Comparison of ENCODE assay signal across 20 mouse cellular contexts in genomic region chr12:83070848-83071247, GRCm38 (mm10).
DNase-seq lines count a peak whose midpoint lies in the region; ATAC-seq and TF ChIP-seq lines count a peak whose summit lies in the region.
"Had no signal": no experiment of that assay in that cellular context is flagged by ENCODE, and none has a peak within 500 bp of the region (broad histone marks: within the 10 kb centered on the region; RNA-seq: fewer than 3 reads in every experiment).

No protein-coding gene starts in this region.

- WGBS in heart, embryonic 11.5 days (ENCODE audit: insufficient replicate concordance): 53% methylated on average over 5 of the region's 5 CpGs
- WGBS in kidney, postnatal 0 days: 20% methylated on average over 5 of the region's 5 CpGs
- WGBS in lung, embryonic 14.5 days: 31% methylated on average over 5 of the region's 5 CpGs
- WGBS in intestine, postnatal 0 days: 31% methylated on average over 5 of the region's 5 CpGs

- H3K27me3 ChIP-seq in heart, embryonic 11.5 days (ENCODE audit: control insufficient read depth, insufficient read depth, low read length): no peaks in the 10 kb centered on the region
- no peaks in the 10 kb centered on the region for H3K27me3 ChIP-seq in kidney, postnatal 0 days (ENCODE audit: insufficient read depth, low read length)
- no peaks in the 10 kb centered on the region for H3K27me3 ChIP-seq in lung, embryonic 14.5 days (ENCODE audit: insufficient read depth, low read length)
- H3K27me3 ChIP-seq in intestine, postnatal 0 days (replicated peaks; ENCODE audit: control insufficient read depth, insufficient read depth, low read length): no peaks in the 10 kb centered on the region
- H3K27me3 ChIP-seq: CH12.LX; embryonic facial prominence, embryonic 13.5 days; forebrain, embryonic 12.5 days; hindbrain, embryonic 15.5 days; Patski had no signal

- no peaks in the 10 kb centered on the region for H3K36me3 ChIP-seq in heart, embryonic 11.5 days (ENCODE audit: control insufficient read depth, insufficient read depth, low read length)
- H3K36me3 ChIP-seq in kidney, postnatal 0 days (ENCODE audit: insufficient read depth, low read length): no peaks in the 10 kb centered on the region
- H3K36me3 ChIP-seq in lung, embryonic 14.5 days (ENCODE audit: insufficient read depth): no peaks in the 10 kb centered on the region
- no peaks in the 10 kb centered on the region for H3K36me3 ChIP-seq in intestine, postnatal 0 days (ENCODE audit: control insufficient read depth, insufficient read depth)
- H3K36me3 ChIP-seq: embryonic facial prominence, embryonic 13.5 days; forebrain, embryonic 12.5 days; hindbrain, embryonic 15.5 days had no signal

- 0 out of 2 replicates have a peak overlapping the region, but pooled peaks have one; percentile 10 for H3K9ac ChIP-seq in heart, embryonic 11.5 days (ENCODE audit: low read depth, low read length)
- H3K9ac ChIP-seq in kidney, postnatal 0 days (ENCODE audit: low read depth, low read length): no peak overlapping the region
- H3K9ac ChIP-seq in lung, embryonic 14.5 days: no peak overlapping the region
- H3K9ac ChIP-seq in intestine, postnatal 0 days (ENCODE audit: low read depth, low read length): no peak overlapping the region
- H3K9ac ChIP-seq: embryonic facial prominence, embryonic 13.5 days; forebrain, embryonic 12.5 days; hindbrain, embryonic 15.5 days had no signal

- no peak for DNase-seq in heart, postnatal 4 days
- peak; percentile 82 for DNase-seq in kidney, postnatal 0 days (ENCODE audit: low spot score)
- DNase-seq in kidney, postnatal 14 days: no peak
- peak; percentile 30 for DNase-seq in lung, embryonic 14.5 days
- no peak for DNase-seq in lung, postnatal 36 days
- no peak for DNase-seq in cerebellum, postnatal 4 days (ENCODE audit: low spot score in 2 of 2)
- DNase-seq: adrenal gland, postnatal 14 days; cerebellum, adult 11-12 months; cerebellum, adult 9-10 months; cerebellum, postnatal 25 days; gastrocnemius, postnatal 14 days had no signal

- peaks cover 41% of the 10 kb centered on the region for H3K4me1 ChIP-seq in heart, embryonic 11.5 days (ENCODE audit: control insufficient read depth, insufficient read depth, low read length)
- no peaks in the 10 kb centered on the region; the same call in none of the 2 replicates for H3K4me1 ChIP-seq in kidney, postnatal 0 days (replicated peaks; ENCODE audit: insufficient read depth, low read length)
- peaks cover 19% of the 10 kb centered on the region for H3K4me1 ChIP-seq in lung, embryonic 14.5 days (ENCODE audit: insufficient read depth)
- no peaks in the 10 kb centered on the region for H3K4me1 ChIP-seq in intestine, postnatal 0 days (replicated peaks; ENCODE audit: control insufficient read depth, insufficient read depth, low read length)

- no peak overlapping the region for H3K27ac ChIP-seq in heart, embryonic 11.5 days (ENCODE audit: low read depth, low read length)
- no peak overlapping the region for H3K27ac ChIP-seq in kidney, postnatal 0 days
- no peak overlapping the region for H3K27ac ChIP-seq in lung, embryonic 14.5 days (ENCODE audit: low read depth)
- H3K27ac ChIP-seq in intestine, postnatal 0 days (ENCODE audit: low read depth, low read length): no peak overlapping the region
- H3K27ac ChIP-seq: embryonic facial prominence, embryonic 13.5 days; forebrain, embryonic 12.5 days; hindbrain, embryonic 15.5 days had no signal

- H3K4me2 ChIP-seq in heart, embryonic 11.5 days: no peak overlapping the region
- H3K4me2 ChIP-seq in kidney, postnatal 0 days (ENCODE audit: low read length): no peak overlapping the region
- H3K4me2 ChIP-seq in lung, embryonic 14.5 days: no peak overlapping the region
- no peak overlapping the region for H3K4me2 ChIP-seq in intestine, postnatal 0 days (replicated peaks; ENCODE audit: low read depth)
- H3K4me2 ChIP-seq: embryonic facial prominence, embryonic 13.5 days; forebrain, embryonic 12.5 days; hindbrain, embryonic 15.5 days had no signal

- ATAC-seq in heart, embryonic 11.5 days (replicated peaks; ENCODE audit: insufficient number of reproducible peaks, low FRiP score, low TSS enrichment): no peak
- ATAC-seq in kidney, postnatal 0 days (replicated peaks; ENCODE audit: low FRiP score, low read depth): 0 out of 2 replicates have a peak, but pooled peaks have one; percentile 53
- ATAC-seq in lung, embryonic 14.5 days (ENCODE audit: insufficient read depth): no peak
- 0 out of 2 replicates have a peak, but pooled peaks have one; percentile 36 for ATAC-seq in intestine, postnatal 0 days
- ATAC-seq: activated CD4-positive, CD25-positive, alpha-beta regulatory T cell, adult 4 months; forebrain, embryonic 16.5 days; Patski had no signal

- TF ChIP-seq CTCF in kidney, postnatal 0 days (IDR thresholded peaks at IDR 0.05; ENCODE audit: low read depth): no peak
- TF ChIP-seq CTCF in lung, embryonic 14.5 days (IDR thresholded peaks at IDR 0.05; ENCODE audit: low read depth): no peak
- TF ChIP-seq CTCF in intestine, postnatal 0 days (IDR thresholded peaks at IDR 0.05; ENCODE audit: low read depth): no peak

- no peak overlapping the region for H3K4me3 ChIP-seq in heart, embryonic 11.5 days (ENCODE audit: low read depth, low read length)
- no peak overlapping the region for H3K4me3 ChIP-seq in kidney, postnatal 0 days (replicated peaks; ENCODE audit: low read depth, low read length)
- H3K4me3 ChIP-seq in lung, embryonic 14.5 days (ENCODE audit: low read depth, low read length): no peak overlapping the region
- no peak overlapping the region for H3K4me3 ChIP-seq in intestine, postnatal 0 days (ENCODE audit: low read depth, low read length)
- H3K4me3 ChIP-seq: embryonic facial prominence, embryonic 13.5 days; forebrain, embryonic 12.5 days; hindbrain, embryonic 15.5 days had no signal

- H3K9me3 ChIP-seq in heart, embryonic 11.5 days (replicated peaks; ENCODE audit: control insufficient read depth, low read length): no peaks in the 10 kb centered on the region
- H3K9me3 ChIP-seq in kidney, postnatal 0 days (replicated peaks; ENCODE audit: low read length): no peaks in the 10 kb centered on the region
- H3K9me3 ChIP-seq in lung, embryonic 14.5 days (ENCODE audit: low read depth, low read length): no peaks in the 10 kb centered on the region
- no peaks in the 10 kb centered on the region for H3K9me3 ChIP-seq in intestine, postnatal 0 days (ENCODE audit: control insufficient read depth)
- H3K9me3 ChIP-seq: embryonic facial prominence, embryonic 13.5 days; forebrain, embryonic 12.5 days; hindbrain, embryonic 15.5 days had no signal

Comparison
In these comparisons a context has a peak if more than half of its experiments do, and no peak if none do; other contexts are left out.
1. DNase-seq: peak in kidney, postnatal 0 days (single experiment) and lung, embryonic 14.5 days (single experiment); none in heart, postnatal 4 days (single experiment), kidney, postnatal 14 days (single experiment), lung, postnatal 36 days (single experiment) and cerebellum, postnatal 4 days (0 of 2).
2. ATAC-seq: peak in kidney, postnatal 0 days (single experiment) and intestine, postnatal 0 days (single experiment); none in heart, embryonic 11.5 days (single experiment) and lung, embryonic 14.5 days (single experiment).